Mouse (Mus musculus) embryonic fibroblast, embryonic 13.5 days (primary cell): Measurements from ENCODE around the gene Nsd1.

ENCODE experiments used
- CTCF ChIP-seq: IDR thresholded peaks from 2 replicates; pipeline ENCODE4 v1.5.1; 2011; ENCODE audit warnings: mild to moderate bottlenecking, control low read depth, low read length, moderate library complexity, borderline replicate concordance; ENCODE audit not compliant: insufficient read depth
- POLR2A ChIP-seq: IDR thresholded peaks from 2 replicates; pipeline ENCODE4 v1.6.1; 2011; ENCODE audit warnings: low read depth, mild to moderate bottlenecking, control low read depth, low read length, moderate library complexity

DNA sequence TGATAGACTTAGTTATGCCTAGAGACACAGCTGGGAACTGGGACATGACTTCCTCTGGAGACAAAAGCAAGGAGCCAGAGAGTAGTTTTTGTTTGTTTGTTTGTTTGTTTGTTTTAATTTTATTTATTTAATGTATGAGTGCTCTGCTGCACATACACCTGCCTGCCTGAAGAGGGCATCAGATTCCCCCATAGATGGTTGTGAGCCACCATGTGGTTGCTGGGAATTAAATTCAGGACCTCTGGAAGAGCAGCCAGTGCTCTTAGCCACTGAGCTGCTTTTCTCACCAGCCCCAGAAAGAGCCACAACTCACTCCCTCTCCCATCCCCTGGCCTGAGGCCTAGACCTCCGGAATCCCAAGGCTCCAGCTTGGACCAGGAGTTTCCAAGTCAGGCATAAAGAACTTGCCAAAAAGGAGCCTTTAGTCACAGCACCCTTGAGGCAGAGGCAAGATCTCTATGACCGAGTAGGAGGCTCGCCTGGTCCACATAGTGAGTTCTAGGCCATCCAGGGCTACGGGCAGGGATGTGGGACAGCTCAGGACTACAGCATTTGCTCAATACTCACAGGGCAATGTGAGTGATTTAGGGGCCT is 31.6 kb upstream of the Nsd1 start:
- TF ChIP-seq POLR2A, result no peak
- TF ChIP-seq CTCF, result no peak
